Mouse (Mus musculus): Measurements from ENCODE around the gene March10.

DNA sequence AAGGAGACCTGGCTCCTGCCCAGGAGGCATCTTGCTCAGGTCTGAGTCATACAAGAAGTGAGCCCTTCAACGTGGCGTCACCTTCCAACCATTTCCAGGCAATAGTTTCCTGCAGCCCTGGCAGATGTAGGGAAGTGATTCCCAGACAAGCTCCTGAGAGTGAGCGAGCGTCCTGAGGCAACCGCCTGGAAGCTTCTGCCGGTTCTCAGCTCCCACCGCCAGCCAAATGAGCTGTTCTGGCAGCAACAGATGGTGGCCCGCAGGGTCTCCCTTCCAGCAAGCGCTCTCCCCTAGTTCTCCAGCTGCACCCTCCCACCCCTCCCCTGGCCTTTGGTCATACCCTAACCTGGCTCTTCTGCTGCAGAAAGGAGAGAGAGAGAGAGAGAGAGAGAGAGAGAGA lies 54.2 kb downstream of the March10 start:
- no peak for TF ChIP-seq CTCF (IDR thresholded peaks at IDR 0.05; ENCODE audit: extremely low read depth, insufficient read length, insufficient replicate concordance, low read depth, low read length)
- TF ChIP-seq POLR2A (IDR thresholded peaks at IDR 0.05; ENCODE audit: low read depth, low read length) = no peak

Measured in small intestine, adult 2 months (tissue).